Mouse (Mus musculus) left cerebral cortex, adult 9 months (tissue): ENCODE results near the gene Bach2.

Source experiments
- DNase-seq, 2 experiments: peaks; one replicate each; pipeline ENCODE4 v3.0.0; 2022; ENCODE audit warnings: low spot score in 2 of 2

Gene Bach2

DNA sequence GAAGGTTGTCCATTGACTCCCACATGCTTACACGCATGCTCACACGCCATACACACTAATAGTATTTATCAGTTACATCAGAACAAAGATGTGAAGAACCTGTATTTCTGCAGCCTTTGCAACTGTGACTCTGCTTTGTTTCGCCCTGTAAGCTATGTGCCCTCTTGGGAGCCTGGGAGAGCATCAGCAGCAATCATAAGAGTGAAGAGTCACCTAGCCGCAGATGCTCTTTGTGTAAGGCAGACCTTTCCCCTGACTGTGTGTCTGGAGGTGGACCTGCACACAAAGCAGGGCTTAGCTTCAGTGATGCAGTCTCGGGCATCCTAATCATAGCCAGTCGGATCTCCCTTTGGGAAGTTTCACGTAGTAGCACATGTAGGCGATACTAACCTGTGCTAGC is 243.5 kb downstream of the Bach2 start:
- DNase-seq = no peak

DNA sequence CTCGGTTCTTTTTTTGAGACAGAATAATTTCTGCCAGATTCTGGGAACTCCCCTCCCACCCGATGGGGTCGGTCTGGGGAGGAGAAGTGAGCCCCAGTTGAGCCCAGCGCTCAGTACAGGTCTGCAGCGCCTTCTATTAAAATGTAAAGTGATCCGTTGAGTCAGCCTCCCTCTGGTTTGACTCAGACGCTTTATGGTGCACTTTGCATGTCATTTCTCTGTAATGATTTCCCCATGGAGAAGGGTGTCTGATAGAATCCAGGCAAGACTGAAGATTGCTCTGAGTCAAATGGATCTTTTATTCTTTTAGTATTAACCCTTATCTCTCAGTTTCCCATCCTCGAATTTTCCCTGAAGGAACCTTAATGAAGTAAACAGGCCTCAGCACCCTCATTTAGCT is 244.3 kb downstream of the Bach2 start:
- DNase-seq = no peak

DNA sequence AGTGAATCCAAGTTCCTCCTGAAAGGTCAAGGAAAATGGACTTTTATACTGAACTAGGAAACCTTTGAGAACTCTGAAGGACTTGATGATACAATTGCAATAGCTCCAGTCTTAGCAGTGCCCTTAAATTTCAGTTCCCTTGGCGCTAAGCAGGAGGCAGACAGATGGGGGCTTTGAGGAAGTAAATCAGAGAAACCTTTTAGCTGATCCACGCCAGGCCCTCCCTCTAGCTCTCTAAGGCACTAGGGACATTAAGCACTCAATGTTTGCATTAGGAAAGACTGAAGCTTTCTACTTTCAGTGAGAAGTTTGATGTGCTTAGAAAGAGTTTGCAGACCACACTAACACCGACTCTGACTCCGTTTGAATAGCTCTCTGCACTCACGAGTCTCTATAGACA is 247.2 kb downstream of the Bach2 start:
- no peak for DNase-seq

DNA sequence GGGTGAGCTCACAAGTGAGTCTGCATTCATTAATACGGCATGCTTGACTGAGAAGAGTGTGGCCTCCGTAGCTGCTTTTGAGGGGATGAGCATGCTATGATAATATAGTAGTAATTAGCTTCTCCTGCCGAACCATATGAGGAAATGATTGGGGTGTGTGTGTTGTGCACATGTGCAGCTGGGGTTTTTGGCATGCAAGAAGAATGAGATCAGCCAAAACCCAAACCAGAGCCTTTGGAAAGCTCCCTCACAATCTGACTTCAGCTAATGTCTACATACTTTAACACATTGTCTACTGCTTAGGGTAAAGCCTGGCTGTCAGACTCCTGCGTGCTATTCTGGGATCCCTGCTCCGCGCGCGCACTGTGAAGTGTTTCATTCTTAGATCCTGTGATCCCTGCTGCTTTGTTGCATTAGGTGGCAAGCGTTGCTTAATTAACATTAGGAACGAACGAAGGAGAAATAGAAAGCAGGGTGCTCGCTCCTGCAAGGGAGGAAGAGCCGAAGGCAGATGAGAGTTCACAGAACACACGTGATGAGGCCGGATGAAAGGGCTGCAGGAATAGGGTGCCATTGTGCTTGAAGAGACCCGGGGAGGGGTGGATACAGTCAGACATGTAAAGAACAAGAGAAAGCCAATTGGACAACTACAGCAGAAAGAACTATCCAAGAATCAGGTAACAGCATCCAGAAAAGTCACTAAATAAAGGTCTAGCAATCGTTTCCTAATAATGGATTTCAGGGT is 248.2 kb downstream of the Bach2 start:
- DNase-seq = peak in 1 of 2 experiments; percentile 34

DNA sequence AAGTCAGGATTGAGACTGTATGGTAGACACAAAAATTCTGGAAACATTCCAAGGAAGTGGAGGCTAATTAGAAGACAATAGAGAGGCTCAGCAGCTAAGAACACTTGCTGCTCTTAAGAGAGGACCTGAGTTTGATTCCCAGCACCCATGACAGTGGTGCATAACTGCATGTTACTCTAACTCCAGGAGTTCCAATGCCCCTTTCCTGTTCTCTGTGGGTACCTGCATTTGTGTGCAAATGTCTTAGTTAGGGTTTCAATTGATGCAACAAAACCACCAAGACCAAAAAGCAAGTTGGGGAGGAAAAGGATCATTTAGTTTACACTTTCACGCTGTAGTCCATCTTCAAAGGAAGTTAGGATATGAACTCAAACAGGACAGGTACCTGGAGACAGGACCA is 250.6 kb downstream of the Bach2 start:
- DNase-seq = no peak

DNA sequence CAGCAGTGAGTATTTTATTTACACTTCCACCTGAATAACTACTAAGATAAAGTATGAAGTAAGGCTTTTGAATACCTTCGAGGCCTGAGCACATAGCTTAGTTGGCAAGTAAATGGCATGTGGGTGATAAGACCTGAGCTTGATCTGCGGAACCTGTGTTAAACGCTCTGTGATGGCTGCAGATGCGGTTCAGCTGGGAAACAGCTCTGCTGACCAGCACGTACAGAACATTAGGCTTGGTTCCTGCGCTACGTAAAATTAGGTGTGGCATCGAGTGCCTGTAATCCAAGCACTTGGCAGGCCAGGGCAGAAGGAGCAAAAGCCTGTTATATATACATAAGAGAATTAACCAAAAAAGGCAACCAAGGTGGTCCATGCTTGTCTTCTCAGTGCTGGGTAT is 252.6 kb downstream of the Bach2 start:
- DNase-seq = no peak

DNA sequence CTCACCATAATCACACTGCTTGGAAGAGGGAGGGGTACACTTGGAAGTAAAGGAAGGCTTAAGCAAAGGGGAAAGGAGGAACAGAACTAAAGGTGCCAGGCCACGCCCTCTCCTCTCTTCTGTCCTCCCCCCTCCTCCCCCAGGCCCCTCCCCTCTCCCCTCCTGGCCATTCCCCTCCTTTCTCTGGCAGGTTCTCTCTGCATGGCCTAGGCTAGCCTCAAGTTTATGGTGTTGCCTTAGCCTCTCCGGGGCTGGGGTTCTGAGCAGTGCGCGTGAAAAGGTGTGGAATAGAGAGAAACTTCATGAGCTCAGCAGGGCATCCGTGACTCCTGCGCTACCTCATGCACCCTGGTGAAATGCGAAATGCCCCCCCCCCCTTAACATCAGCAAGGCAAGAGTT is 254.2 kb downstream of the Bach2 start:
- no peak for DNase-seq

DNA sequence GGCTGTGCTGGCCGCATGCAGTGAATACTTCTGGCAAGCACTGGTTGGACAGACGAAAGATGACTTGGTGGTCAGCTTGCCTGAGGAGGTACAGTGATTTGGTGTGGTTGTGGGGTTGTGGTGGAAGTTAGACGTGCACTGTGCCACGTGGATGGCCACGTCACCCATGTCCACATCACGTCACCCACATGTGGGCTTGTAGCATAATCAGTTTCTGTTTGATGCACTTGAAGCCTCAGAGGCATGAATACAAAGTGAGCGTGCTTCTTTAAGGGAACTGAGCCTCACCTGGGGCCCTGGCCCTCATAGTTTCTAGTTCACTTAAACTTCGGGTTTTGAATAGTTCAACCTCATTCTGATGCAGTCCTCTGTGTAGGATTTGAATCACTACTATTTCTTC is 263.2 kb downstream of the Bach2 start:
- no peak for DNase-seq

DNA sequence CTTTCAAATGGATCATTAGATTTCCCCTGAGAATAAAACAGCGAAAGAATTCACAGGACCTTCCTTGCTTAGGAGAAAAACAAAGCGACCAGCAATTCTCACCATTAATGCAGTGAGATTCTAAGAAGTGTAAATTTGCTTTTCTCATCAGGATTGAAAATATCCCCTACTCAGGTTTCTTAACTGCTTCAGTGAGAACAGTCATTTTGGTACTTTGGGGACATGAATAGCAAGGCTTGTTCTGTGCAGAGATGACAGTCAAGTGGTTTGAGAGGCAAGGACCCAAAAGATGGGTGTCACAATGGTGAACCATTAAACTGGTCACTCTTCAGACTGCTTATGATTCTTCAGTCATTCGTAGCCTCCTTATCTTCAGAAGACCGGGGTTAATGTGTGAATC is 263.6 kb downstream of the Bach2 start:
- no peak for DNase-seq

DNA sequence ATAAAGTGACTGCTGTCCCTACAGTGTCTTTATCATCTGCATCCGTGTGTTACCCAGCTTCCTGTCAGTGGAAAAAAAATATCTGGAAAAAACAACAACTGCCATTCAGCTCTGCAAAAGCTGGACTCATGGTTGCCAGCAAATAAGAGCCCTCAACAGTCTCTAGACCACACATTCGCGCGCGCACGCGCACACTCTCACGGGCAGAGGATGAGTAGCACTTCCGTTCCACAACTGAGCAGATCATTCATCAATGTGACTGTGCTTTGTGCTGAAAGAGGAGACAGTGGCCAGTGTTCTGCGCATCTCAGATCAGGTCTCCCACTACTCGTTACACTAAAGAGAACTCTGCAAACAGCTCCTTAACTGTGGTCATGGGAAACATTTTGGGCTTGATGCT is 265.6 kb downstream of the Bach2 start:
- no peak for DNase-seq

DNA sequence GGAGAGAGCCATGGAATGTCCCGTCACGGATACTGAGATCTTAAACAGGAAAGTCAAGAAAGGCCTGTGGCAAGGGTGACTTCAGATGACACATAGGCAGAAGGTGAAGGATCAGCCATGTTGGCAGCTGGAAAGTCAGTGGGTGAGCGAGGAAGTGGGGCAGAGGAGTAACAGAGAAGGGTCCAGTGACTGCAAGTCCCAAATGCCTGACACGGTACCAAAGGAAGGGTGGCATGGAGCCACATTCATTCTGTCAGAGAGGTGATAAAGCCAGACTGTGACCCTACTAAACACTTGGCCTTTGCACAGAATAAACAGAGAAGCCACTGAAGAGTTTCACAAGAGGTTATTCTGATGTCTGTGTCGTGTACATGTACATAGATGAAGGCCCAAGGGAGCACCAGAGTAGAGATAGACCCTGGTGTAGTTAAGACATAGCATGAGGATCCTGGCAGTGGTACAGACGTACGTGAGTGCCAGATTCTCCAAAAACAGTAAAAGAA is 267.8 kb downstream of the Bach2 start:
- no peak for DNase-seq

DNA sequence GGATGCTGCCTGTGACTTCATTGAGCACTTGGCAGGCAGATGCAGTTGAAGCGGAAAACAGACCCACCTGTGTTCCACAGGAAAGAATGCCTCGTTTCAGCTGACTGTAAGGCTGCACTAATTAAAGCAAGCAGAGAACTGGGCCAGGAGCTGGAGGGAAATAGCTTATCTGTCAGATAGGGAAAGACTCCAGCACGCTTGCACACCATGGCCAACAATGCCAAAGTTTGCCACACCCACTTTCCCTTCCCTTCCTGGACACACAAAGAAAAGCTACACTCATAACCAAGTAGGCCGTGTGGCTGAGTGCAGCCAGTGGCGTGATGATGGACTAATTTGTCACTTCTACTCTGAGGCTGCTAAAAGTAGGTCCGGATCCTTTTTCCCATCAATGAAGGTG is 268.4 kb downstream of the Bach2 start:
- DNase-seq = no peak

DNA sequence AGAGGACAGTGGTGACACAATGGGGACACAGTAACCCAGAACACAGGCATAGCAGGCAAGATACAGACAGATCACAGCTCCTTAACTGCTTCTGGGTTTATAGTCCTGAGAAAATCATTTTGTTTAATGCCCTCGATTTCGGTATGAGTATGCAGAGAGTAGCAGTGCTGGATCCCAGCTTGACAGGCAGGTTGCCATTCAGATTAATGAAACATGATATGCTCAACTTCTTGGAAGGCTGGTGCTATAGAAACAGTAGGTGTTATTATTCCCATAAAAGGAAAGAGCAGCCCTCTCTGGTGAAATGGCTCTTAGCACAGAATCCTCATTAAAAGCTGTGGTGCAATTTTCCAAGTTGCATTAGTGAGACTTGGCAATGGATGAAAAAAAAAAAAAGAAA is 270.0 kb downstream of the Bach2 start:
- no peak for DNase-seq

DNA sequence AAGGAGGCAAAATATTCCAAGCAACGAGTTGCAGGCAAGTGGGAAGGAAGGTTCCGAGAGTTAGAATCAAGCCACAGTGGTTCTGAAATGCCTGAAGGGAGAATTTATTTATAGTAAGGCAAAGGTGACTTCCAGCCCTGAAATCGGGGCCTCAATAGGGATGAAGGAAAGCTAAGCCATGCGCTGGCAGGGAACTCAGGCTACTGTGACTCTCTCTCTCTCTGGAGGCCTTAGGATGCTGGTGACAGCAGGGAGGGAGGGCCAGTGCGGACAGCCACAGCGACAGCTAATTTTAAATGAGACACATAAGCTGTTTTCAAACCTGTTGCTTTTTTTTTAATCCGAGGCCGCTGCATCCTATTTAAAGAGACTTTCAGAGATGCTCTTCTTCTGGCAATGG is 270.4 kb downstream of the Bach2 start:
- no peak for DNase-seq

DNA sequence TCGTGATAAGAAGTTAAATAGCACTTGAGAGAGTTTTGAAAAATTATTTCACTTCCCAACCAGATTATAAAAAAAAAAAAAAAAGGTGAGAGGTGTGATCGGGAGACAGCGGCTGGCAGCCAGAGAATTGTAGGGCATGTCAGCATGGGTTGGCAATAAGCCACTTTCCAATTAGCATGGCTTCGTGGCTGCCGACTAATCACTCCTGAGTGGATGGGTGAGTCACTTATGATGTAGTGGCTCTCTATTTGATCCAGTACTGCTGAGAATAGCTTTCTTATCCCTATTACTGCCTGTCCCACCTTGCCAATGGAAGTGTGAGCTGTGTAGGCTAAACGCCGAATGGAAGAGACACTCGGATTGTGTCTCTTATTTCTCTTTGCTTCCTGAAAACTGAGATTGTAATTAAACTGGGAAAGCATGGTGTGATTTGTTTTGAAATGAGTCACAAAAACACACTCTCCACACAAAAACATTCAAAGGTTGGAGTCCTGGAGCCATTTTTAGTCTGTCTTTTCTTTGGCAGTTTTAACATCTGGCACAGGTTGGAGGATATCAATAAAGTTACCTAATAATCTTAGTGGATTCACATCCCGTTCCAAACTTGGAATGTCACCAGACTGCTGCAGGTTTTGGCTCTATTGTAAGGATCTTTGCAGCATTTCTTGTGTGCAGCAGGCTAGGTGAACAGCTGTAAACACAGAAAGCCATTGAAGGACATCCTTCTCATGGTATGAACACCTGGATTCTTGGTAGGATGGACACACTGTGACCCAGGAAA is 271.4 kb downstream of the Bach2 start:
- DNase-seq = no peak

DNA sequence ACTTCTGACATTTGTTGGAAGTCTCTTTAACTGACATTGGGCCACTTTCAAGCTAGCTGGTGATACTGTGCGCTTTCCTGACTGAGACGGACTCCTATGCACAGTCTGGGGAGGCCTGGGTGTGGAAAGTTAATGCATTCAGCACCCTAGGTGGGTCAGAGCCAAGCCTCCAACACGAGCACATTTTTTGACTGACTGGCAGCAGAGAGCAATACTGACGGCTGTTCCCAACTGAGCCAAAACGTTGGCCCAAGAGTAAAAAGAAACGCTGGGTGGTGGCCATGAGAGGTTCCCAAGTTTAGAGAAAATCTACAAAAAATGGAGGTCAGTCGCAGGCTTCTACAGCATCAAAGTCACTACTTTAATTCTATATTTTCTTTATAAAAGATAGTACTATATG is 272.3 kb downstream of the Bach2 start:
- DNase-seq = no peak

DNA sequence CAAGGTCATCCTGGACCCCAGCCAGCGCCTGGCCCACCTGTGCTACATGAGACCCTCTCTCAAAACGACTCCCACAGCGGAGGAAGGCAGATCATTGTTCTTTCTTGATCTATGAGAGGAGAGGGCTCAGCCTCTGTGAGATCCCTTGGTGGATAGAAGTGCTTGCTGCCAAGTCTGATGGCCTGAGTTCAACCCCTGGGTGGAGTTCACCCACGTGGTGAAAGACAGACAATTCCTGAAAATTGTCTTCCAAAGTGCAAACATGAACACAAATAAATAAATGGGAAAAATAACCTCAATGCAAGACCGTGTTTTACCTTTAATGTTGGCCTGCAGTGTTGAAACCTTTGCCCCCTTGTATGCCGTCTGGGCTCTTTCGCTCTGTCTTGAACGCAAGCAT is 277.5 kb downstream of the Bach2 start:
- no peak for DNase-seq

DNA sequence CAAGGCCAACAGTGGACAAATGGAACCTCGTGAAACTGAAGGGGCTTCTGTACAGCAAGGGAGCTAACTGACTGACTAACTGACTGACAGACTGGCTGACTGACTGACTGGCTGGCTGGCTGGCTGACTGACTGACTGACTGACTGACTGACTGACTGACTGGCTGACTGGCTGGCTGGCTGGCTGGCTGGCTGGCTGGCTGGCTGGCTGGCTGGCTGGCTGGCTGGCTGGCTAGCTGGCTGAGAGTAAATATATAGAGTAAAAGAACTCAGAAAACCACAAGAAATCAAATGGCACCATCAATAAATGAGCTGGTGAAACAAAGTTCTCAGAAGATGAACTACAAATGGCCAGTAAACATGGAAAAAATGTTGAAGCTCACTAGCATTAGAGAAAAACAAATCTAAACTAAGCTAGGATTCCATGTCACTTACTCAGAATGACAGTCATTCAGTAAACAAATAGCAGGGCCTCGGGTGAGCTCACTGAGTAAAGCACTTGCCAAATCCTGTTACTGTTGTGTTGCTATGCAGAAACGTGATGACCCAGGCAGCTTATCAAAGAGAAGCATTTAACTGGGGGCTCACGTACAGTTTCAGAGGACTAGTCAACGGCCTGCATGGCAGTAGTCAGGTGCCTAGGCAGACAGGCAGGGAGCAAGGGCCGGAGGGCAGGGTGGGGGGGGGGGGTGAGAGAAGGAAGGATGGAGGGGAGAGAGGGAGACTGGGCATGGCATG is 280.4 kb downstream of the Bach2 start:
- no peak for DNase-seq

DNA sequence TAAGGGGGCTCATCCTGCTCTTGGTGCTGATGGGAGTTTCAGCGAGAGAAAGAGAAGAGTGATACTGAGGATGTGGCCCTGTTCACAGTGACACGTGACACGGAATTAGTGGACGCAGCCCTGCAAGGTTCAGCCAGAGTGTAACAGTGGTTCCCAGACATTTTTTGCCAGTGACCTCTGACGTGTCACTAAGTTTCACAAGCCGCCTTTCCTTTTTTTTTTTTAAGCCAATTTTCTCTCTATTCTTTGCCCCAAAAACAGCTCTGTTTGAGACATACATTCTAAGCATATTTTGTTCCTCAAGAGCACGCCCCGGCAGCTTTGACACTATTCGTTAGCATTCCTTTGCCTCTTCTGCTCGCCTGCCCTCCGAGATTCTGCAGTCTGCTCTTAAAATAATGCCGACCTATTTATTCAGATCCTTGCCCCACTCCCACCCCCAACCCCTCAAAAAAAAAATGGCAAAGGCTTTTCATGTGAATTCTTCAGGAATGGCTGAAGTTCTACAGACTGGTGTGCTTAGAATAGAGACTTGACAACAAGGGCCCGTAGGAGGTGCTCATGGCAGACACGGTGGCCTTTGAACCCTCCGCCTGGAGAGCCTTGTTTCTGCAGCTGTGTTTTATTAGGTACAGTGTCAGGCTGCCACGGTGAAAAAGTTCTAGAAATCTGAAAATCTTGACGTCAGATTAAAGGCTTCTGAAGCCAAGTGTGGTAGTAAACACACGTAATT is 282.2 kb downstream of the Bach2 start:
- no peak for DNase-seq

DNA sequence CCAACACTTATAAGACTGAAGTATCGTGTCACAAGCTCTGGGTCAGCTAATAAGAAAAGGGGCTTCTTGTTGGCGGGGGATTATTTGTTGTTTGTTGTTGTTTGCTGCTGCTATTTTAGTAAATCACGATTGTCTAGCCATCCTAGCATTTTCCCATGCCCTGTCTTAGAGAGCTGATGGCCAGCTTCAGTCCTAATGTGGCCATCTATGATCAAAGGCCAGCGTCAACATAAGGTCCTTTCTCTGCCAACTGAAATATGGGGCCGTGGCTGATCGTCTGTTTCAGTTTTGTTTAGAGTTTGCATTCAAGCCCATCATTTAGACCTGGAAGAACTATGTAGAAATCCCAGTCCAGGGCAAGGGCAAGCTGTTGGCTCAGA is 282.7 kb downstream of the Bach2 start:
- DNase-seq = no peak

DNA sequence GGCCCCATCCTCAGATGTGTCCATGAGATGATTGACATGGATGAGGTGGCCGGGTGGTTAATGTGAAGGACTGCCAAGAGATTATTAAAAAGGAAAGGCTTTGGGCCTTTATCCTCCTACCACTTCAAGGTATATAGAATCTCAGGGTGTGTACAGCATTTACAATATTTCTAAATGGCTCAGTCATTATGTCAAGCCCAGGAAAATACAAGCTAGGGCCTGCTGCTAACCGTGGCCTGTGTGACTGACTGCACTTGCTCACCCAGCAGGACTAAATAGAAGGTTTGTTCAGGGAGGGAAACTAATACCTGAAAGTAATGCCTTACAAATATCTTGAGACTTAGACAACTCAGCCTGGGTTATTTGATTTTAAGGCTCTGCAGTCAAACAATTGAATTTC is 283.4 kb downstream of the Bach2 start:
- DNase-seq = no peak

DNA sequence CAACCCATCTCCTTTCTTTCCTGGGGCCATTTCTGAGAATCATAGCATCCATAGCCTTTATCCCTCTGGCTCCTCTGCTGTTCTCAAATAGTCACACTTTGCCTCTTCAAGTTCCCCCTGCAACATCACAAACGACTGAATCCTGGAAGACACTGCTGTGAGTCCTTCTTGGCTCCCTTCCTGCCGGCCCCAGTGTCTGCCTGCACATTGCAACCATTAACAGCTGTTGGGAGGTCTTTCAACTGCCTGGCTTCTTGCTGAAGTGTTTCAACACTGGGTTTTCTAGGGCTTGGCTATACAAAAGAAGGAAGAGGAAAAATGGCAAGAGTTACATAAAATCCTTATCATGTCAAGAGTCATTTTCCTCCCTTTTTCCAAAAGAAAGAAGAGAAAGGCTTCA is 285.7 kb downstream of the Bach2 start:
- no peak for DNase-seq
